Mouse (Mus musculus): ENCODE measurements around the gene Scg3.
A peak's percentile ranks its signal among the peaks of the same experiment; 100 is the strongest.
"Not testable (repeated sequence)": the region's sequence is repeated elsewhere in the genome, so short reads cannot be mapped to it uniquely, and the experiment has no call there.

The Scg3 gene

DNA sequence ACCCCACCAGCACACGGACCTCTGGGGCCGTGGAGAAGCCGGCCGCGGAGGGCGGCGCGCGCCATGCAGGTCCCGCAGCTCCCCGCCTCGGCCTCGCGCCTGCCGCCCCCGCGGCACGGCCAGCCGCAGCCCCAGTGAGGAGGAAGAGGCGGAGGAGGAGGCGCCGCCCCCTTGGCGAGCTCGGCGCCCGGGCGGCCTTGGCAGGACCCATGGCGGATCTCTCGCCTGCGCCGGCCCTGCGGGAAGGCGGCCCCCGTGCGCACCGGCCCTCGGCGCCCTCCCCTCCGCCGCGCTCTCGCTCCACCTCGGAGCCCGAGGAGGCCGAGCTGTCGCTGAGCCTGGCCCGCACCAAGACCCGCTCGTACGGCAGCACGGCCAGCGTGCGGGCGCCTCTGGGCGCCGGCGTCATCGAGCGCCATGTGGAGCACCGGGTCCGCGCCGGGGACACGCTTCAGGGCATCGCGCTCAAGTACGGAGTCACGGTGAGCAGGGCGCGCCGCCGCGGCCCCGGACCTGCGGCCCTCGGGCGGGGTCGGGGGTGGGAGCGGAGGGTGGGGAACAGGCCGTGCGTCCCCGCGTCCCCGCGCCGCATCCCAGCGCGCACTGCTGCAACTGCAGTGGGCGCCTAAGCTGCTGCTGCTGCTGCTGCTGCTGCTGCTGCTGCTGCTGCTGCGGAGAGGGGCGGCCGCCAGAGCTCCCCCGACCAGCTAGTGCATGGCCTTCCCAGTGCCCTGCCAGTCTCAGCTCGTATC, 58.1 kb downstream of the Scg3 start, which contains the start of gene Lysmd2:
Lysmd2 (plus strand) TSS at position 186 of the 752 bp plus-strand sequence.
- peak; percentile 42 for DNase-seq (ENCODE audit: low spot score)

GRCm38 (mm10) chr9:75624983-75625555, 58.8 kb downstream of the Scg3 start:
- no peak for DNase-seq (ENCODE audit: low spot score)

- DNase-seq (ENCODE audit: low spot score), result no peak
Observed at GRCm38 (mm10) chr9:75621428-75621827, 62.4 kb downstream of the Scg3 start.

- not testable (repeated sequence) for DNase-seq (ENCODE audit: low spot score)
Observed at GRCm38 (mm10) chr9:75619761-75620160, 64.1 kb downstream of the Scg3 start.

GRCm38 (mm10) chr9:75618836-75619400, 64.9 kb downstream of the Scg3 start:
- no peak for DNase-seq (ENCODE audit: low spot score)

GRCm38 (mm10) chr9:75616560-75616959, 67.3 kb downstream of the Scg3 start:
- no peak for DNase-seq (ENCODE audit: low spot score)

DNA sequence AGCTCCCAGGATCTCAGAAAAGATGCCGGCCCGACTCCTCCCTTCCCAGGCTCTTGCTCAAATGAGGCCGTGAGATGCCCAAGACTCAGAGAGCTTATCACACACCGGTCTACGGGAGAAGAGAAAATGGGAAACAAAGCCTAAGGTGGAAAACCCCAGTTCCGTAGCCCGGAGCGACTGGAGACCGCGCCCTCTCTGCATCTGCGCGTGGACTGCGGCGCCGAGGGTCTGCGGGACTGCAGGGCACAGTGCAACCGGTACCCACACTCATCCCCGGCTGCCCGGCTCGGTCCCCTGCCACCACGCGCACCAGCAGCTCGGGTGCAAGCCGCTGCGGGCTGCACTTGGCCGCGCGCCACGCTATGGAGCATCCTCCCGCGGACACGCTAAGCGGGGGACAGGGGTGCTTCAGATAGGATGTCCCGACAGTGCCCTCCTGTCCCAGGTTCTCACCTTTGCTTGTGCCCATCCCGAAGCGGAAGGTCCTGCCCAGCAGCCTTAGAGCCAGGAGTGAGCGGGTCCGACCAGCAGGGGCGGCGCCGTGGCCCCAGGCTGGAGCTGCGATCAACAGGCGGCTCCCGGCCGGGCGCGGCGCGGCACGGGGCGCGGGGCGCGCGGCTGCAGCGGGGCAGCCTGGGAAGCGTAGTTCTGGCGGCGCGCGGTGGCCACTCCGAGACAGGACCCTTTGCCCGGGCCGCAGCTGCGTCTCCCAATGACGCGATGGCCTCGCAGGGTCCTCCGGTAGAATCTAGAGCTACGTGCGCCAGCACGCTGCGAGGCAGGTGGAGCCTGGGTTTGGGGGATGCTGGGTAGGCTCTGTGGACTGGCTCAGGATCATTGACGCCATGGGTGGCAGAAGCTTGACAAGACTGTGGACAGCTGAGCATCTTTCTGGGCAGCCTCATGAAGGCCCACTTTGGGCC, 73.0 kb downstream of the Scg3 start, which contains the start of gene Tmod2:
Tmod2 (minus strand) TSS at position 755 of the 923 bp plus-strand sequence.
- DNase-seq (ENCODE audit: low spot score), result no peak

- no peak for DNase-seq (ENCODE audit: low spot score)
Observed at GRCm38 (mm10) chr9:75609965-75610364, 73.9 kb downstream of the Scg3 start.

DNA sequence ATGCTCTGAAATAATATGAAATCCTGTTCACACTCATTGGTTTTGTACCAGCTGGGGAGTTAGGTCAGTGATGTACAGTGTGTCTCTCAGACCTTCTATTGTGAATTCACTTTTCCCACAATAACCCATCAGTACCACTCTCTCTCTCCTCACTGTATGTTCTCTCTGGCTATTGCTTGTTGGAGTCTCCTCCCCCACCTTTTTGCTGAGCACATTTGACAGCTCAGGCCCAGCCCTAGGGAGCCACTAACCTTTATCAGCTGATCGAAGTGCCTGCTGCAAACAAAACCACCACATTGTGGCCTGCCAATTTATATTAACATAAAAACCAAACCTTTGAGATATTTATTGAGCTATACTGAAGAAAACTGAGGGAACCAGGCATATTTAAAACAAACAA, 74.4 kb downstream of the Scg3 start:
- DNase-seq (ENCODE audit: low spot score), result no peak

- DNase-seq (ENCODE audit: low spot score), result no peak
Observed at GRCm38 (mm10) chr9:75607496-75607895, 76.4 kb downstream of the Scg3 start.

GRCm38 (mm10) chr9:75601510-75601909, 82.3 kb downstream of the Scg3 start:
- no peak for DNase-seq (ENCODE audit: low spot score)

GRCm38 (mm10) chr9:75600166-75600934, 83.5 kb downstream of the Scg3 start:
- DNase-seq (ENCODE audit: low spot score), result no peak

DNA sequence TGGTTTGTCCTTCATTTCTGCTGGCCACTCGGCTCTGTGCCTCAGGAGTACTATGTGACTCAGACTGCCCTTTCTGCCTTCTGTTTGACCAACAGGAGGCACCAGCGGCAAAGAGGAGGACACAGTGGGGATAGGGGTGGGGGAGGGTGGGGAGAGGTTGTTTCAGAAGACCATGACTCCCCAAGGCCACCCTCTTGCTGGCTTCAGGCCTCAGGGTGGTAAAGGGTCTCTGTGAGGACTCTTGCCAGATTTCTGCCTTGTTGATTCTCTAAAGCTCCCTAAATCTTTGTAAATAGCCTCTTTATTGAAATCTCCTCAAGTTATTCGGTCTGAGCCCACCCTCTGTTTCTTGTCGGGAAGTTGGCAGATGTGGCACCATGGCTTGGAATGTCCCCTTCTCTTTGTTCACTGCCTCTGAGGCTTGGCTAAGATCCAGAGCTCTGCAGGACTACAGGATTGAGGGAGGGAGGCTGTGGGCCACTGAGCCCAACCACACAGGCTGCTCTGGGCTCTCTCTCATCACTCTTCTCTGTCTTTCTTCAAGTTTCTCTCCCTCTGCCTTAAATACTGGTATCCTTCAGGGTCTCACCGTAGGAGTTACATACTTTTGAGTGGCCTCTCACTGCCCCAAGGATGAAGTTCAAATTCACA, 84.5 kb downstream of the Scg3 start:
- DNase-seq (ENCODE audit: low spot score), result peak; percentile 71

DNA sequence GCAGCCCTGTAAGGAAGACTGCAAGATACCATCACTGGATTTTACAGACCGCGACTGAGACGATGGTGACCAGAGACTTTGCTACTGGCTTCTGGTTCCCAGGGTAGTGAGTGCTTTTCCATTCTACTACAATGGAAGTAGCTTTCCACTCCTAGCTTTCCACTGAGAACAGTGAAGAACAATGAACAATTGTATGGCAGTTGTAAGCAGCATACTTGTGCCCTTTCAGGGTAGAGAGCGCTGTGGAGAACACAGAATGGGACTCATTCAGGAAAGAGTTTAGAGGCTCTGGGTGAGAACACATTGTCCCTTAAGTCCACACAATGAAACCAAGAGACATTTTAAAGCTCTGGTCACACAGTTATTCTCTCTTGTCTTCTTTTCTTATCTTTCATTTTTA, 86.3 kb downstream of the Scg3 start:
- peak; percentile 34 for DNase-seq (ENCODE audit: low spot score)

DNA sequence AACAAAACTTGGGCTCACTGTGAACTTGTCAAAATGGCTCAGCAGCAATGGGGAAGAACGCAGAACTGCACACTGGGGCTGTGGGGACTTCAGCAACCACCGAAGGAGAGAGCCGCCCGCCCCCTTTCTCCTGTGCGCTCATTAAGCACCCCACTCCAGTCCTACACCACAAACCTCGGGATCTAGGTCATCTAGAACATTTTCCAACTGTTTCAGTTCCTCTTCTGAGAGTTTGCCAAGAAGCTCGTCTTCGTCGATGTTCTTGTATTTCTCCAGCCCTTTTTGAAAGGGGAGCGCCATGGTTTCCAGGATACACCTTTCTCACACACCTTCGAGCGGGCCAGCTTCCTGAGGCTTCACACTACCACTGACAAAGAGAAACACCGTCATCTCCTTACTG, 86.8 kb downstream of the Scg3 start:
- DNase-seq (ENCODE audit: low spot score), result no peak

- peak; percentile 40 for DNase-seq (ENCODE audit: low spot score)
Observed at GRCm38 (mm10) chr9:75593481-75593880, 90.4 kb downstream of the Scg3 start.
